Mouse (Mus musculus) G1E (cell line): ENCODE data around the gene Ccdc92. TPM values are rescaled to one million over a fixed set of nuclear protein-coding genes. Genes with fewer than 3 reads are reported as not detected.

ENCODE experiments used
- ATAC-seq: 2 replicates; pipeline ENCODE4 v1.8.0; 2016; ENCODE audit warnings: mild to moderate bottlenecking; ENCODE audit not compliant: insufficient number of reproducible peaks, poor library complexity, low FRiP score, severe bottlenecking; ENCODE audit errors: extremely low read depth
- DNase-seq: peaks from one replicate; pipeline ENCODE4 v3.0.0; 2012; ENCODE audit warnings: low spot score
- H3K27me3 ChIP-seq: 2 replicates; pipeline ENCODE4 v1.6.1; 2012; ENCODE audit warnings: mild to moderate bottlenecking, low read length, inconsistent platforms; ENCODE audit not compliant: insufficient read depth
- H3K36me3 ChIP-seq: replicated peaks from 2 replicates; pipeline ENCODE3; 2012; ENCODE audit warnings: mild to moderate bottlenecking, inconsistent platforms
- H3K4me1 ChIP-seq: 2 replicates; pipeline ENCODE4 v1.6.1; 2012; ENCODE audit warnings: low read depth, low read length, inconsistent platforms, mixed read lengths; ENCODE audit not compliant: insufficient read depth
- H3K4me3 ChIP-seq: 2 replicates; pipeline ENCODE4 v1.5.1; 2012; ENCODE audit warnings: low read depth, mild to moderate bottlenecking, inconsistent platforms, low read length, moderate library complexity, mixed read lengths
- H3K9me3 ChIP-seq: replicated peaks from 2 replicates; pipeline ENCODE4 v1.6.1; 2012; ENCODE audit warnings: inconsistent platforms
- CTCF ChIP-seq: IDR thresholded peaks from 2 replicates; pipeline ENCODE4 v1.5.1; 2012; ENCODE audit warnings: low read depth, low read length, inconsistent platforms, mixed read lengths
- GATA1 ChIP-seq: IDR thresholded peaks from 2 replicates; pipeline ENCODE4 v1.6.1; 2012; ENCODE audit warnings: borderline replicate concordance, low read length, inconsistent platforms, mixed read lengths
- GATA2 ChIP-seq: IDR thresholded peaks from 2 replicates; pipeline ENCODE4 v1.6.1; 2012; ENCODE audit warnings: low read depth, low read length, inconsistent platforms, borderline replicate concordance
- POLR2AphosphoS5 ChIP-seq: IDR thresholded peaks from 2 replicates; pipeline ENCODE4 v1.6.1; 2012; ENCODE audit warnings: low read depth, low read length, inconsistent platforms; ENCODE audit not compliant: insufficient replicate concordance
- TAL1 ChIP-seq: conservative IDR thresholded peaks from 2 replicates; pipeline ENCODE4 v1.6.1; 2012; ENCODE audit warnings: low read depth, low read length, inconsistent platforms, mixed read lengths
- polyA plus RNA-seq: library from polyadenylated mRNA; stranded (reverse); fragments of >175 nt; gene quantifications from 2 replicates; pipeline ENCODE4 v1.2.3, GENCODE M21; 2012
- total RNA-seq, 2 experiments: library from RNA; stranded (forward) in 1 of 2; stranded (reverse) in 1 of 2; fragments of 200-1000 nt in 1 of 2; fragments of >200 nt in 1 of 2; fragmentation: Nextera tagmentation in 1 of 2; gene quantifications; 2 replicates each; pipeline ENCODE4 v1.2.3; 2014 to 2017

The Ccdc92 gene
- total and polyA plus RNA-seq, 3 experiments, result 1.2 to 1.5 TPM; not detected in 1

DNA sequence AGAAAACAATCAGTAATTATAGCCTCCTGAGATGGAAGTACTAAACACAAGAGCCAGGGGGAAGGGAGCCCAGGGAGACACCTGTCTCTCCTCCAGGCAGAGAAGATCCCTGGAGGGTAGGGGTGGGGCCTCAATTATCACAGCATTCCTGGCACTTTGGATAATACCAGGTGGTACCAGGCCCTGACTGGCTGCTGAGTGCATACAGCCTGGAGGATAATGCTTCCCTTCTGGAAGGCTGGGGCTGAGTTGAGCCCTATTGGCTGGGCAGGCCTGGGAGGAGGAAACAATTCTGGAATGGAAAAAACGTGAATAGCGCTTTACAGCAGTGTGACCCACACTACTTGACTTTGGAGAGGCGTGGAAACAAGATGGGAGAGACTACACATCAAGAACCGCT, 10.7 kb downstream of the Ccdc92 start:
- Histone ChIP-seq H3K9me3 (no peaks in the 10 kb centered on the region), H3K4me3 (no peak overlapping the region), H3K36me3 (no peaks in the 10 kb centered on the region), H3K4me1 (no peaks in the 10 kb centered on the region), H3K27me3 (peaks cover 20% of the 10 kb centered on the region)
- DNase-seq (no peak), ATAC-seq (no peak)
- no peak for TF ChIP-seq CTCF
- no peak for TF ChIP-seq GATA2
- TF ChIP-seq TAL1, result no peak
- no peak for TF ChIP-seq GATA1
- TF ChIP-seq POLR2AphosphoS5, result no peak

DNA sequence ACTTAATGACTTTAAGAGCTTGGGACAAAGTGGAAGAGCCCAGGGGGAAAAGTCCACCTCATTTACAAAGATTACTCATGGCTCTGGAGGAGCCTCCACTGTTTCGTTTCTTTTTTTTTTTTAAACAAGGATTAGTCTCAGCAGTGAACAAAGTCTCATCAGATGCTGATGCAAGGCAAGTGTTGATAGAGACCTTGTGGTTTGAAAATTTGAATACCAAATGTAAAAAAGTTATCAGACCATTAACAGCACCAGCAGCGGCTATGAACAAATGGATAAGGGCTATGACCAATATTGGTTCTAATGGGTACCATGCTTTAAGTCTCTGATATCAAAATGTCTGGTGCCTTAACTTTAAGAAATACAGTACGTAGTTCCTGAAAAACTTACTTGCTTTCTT, 13.2 kb downstream of the Ccdc92 start:
- Histone ChIP-seq H3K4me3 (no peak overlapping the region), H3K9me3 (no peaks in the 10 kb centered on the region), H3K27me3 (peaks cover 17% of the 10 kb centered on the region), H3K4me1 (no peaks in the 10 kb centered on the region), H3K36me3 (no peaks in the 10 kb centered on the region)
- DNase-seq (no peak), ATAC-seq (no peak)
- TF ChIP-seq POLR2AphosphoS5 (no peak), GATA1 (no peak), TAL1 (no peak), GATA2 (no peak), CTCF (no peak)

DNA sequence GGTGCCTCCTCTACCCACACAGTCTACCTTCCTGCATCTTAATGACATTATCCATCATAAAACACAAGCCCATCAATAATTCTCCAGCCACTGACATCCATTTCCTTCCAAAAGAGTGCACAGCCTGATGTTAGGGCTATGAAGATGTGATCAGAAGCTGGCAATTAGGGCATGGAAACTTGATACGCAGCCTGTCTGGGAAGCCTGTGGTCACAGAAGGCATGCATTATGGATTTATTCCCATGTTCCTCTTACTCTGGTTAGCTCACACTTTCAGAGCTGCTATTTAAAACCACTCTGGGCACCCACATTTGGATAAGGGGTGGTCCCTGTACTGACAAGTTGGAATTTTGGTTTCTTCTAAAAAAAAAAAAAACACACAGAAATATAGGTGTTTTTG, 15.2 kb downstream of the Ccdc92 start:
- Histone ChIP-seq H3K4me1 (no peaks in the 10 kb centered on the region), H3K9me3 (no peaks in the 10 kb centered on the region), H3K4me3 (no peak overlapping the region), H3K27me3 (peaks cover 14% of the 10 kb centered on the region), H3K36me3 (no peaks in the 10 kb centered on the region)
- ATAC-seq (no peak), DNase-seq (no peak)
- TF ChIP-seq GATA1, result no peak
- TF ChIP-seq POLR2AphosphoS5, result no peak
- no peak for TF ChIP-seq TAL1
- no peak for TF ChIP-seq CTCF
- TF ChIP-seq GATA2, result no peak

DNA sequence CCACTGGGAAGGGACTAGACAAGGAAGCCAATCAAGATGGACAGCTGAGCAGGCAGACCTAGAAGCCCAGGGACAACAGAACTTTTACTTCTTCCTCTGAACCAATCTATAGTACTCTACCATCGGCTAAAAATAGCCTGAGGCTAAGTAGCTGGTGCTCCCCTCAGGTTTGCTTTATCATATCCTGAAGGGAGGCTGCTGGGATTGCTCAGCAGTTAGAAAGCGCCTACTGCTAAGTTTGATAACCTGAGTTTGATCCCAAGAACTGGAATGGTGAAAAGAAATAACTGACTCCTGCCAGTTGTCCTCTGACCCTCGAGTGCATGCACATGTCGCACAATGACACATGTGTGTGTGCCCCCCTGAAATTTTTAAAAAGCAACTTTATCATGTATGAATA, 17.3 kb downstream of the Ccdc92 start:
- no peaks in the 10 kb centered on the region for H3K36me3 ChIP-seq
- DNase-seq (no peak), ATAC-seq (no peak)
- H3K4me3 ChIP-seq, result no peak overlapping the region
- H3K27me3 ChIP-seq, result peaks cover 12% of the 10 kb centered on the region
- no peaks in the 10 kb centered on the region for H3K9me3 ChIP-seq
- H3K4me1 ChIP-seq, result no peaks in the 10 kb centered on the region
- no peak for TF ChIP-seq POLR2AphosphoS5
- TF ChIP-seq GATA1, result no peak
- no peak for TF ChIP-seq GATA2

DNA sequence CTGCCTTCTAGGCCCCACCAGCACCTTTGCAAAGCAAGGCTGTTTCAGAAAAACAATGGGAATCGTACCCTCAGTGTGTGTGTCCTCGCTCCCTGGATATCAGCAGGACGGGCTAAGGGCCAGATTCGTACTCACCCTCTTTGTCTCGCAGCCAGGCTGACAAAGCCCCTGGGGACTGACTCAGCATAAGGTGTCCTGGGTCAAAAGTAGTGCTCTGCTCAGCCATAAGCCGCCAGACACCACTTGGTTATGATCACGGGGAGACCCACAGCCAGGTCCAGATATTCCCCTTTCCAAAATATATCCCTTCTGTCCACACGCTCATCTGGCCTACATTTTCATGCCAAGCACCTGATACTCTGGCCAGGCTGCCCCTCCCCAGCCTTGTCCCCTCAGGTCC, 18.8 kb downstream of the Ccdc92 start:
- peaks cover 16% of the 10 kb centered on the region for H3K27me3 ChIP-seq
- DNase-seq (no peak), ATAC-seq (no peak)
- TF ChIP-seq GATA1, result no peak
- no peak for TF ChIP-seq GATA2
- TF ChIP-seq POLR2AphosphoS5, result no peak
- TF ChIP-seq CTCF, result no peak
- TF ChIP-seq TAL1, result no peak
- no peaks in the 10 kb centered on the region for H3K9me3 ChIP-seq
- H3K4me3 ChIP-seq, result no peak overlapping the region
- H3K4me1 ChIP-seq, result no peaks in the 10 kb centered on the region
- no peaks in the 10 kb centered on the region for H3K36me3 ChIP-seq

DNA sequence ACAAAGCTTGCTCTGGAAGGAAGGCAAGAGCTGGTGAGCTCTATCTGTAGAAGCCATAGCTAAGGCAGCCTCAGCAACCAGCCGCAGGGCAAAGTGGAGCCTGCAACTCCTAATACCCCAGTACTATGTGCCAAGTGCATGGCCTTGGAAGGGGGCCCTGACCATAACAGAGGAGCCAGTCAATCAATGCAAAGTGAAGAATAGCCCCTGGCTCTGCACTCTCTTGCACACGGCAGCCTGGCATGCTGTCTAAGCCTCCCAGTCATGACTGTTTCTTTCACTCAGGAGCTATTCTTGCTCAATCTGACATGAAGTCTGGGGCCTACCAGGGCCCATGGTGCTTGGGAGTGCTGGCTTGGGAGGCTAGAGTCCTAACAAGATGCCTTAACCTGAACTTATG, 21.6 kb downstream of the Ccdc92 start:
- H3K4me3 ChIP-seq, result no peak overlapping the region
- no peaks in the 10 kb centered on the region for H3K9me3 ChIP-seq
- DNase-seq (no peak), ATAC-seq (no peak)
- H3K4me1 ChIP-seq, result no peaks in the 10 kb centered on the region
- peaks cover 8% of the 10 kb centered on the region; the same call in 1 of the 2 replicates for H3K27me3 ChIP-seq
- no peaks in the 10 kb centered on the region for H3K36me3 ChIP-seq
- TF ChIP-seq TAL1 (no peak), GATA2 (no peak), GATA1 (no peak), CTCF (no peak), POLR2AphosphoS5 (no peak)

DNA sequence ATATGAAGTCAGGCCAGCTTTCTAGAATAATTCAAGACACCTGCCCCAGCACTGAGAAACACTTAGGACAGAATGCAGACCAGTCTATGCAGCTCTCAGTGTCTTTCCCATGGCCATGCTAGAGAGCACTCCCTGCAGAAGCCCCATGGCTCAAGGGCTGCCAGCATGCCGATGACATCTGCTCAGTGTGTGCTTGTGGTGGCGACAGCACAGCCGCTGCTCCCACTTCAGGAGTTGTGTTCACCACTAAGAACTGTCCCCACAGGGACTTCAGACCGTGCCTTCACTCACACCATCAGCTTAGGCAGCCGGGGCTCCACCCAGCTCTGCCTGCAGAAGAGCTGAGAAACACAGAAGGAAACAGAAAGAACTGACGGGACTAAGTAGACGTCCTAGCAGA, 22.0 kb downstream of the Ccdc92 start:
- DNase-seq, result no peak
- ATAC-seq, result no peak
- no peak for TF ChIP-seq POLR2AphosphoS5
- no peak for TF ChIP-seq TAL1
- no peak for TF ChIP-seq CTCF
- no peak for TF ChIP-seq GATA2
- TF ChIP-seq GATA1, result no peak
- Histone ChIP-seq H3K9me3 (no peaks in the 10 kb centered on the region), H3K36me3 (peaks cover 3% of the 10 kb centered on the region), H3K4me3 (no peak overlapping the region), H3K4me1 (no peaks in the 10 kb centered on the region), H3K27me3 (peaks cover 8% of the 10 kb centered on the region; the same call in 1 of the 2 replicates)
